Mouse (Mus musculus): ENCODE results near the gene Cmtm7.

DNA sequence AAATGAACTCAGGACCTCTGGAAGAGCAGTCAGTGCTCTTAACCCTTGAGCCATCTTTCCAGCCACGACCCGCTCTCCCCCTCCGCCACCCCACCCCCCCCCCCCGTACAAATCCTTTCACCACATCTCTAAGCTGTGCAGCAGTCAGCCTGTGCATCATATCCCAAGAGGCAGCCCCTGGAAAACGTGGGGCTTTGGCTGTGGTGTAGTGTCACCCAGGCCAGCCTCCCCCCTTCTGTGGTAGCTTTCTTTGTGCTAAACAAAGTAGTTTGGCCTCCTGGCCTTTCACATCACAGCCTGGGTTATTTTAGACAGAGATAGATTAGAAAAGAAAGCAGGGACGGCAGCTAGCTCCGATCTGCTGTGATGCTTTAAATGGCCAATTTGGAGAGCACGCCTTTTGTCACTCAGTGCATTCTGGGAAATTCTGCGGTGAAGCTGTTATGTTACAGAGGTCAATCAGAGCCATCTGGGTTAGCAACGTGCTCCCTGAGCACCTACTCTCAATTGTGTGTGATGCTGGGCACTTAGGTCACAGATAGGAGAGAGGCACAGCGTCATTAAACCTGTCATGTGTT is 14.9 kb upstream of the Cmtm7 start:
- TF ChIP-seq CTCF (IDR thresholded peaks at IDR 0.05; ENCODE audit: low read depth, low read length) (no peak), POLR2A (IDR thresholded peaks at IDR 0.05; ENCODE audit: insufficient read depth, low read length) (no peak)

All from ES-Bruce4 (cell line).